Mouse (Mus musculus): ENCODE results near the gene Zfp239.

Zfp239 gene

GRCm38 (mm10) chr6:117879408-117880115 lies 17.7 kb downstream of the Zfp239 start:
- DNase-seq, result peak; percentile 99

DNA sequence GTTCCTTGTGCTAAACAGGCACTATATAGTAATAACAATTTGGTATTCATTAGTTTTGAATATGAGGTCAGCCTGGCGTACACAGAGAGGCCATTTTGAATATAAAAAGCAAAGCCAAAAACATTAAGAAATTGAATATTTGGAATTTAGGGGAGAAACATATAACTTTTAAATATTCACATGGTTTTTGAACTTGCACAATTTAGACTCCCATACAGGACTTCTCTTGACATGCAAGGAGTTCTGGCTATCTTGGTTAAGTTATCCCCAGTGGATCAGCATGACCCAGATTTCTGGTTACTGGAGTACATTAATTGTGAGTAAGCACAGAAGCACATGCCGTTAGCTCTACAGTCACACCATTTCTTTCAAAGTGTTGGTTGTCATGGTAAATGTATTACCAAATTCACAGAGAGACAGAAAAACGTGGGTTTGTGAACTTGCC lies 18.5 kb downstream of the Zfp239 start:
- no peak for DNase-seq

DNA sequence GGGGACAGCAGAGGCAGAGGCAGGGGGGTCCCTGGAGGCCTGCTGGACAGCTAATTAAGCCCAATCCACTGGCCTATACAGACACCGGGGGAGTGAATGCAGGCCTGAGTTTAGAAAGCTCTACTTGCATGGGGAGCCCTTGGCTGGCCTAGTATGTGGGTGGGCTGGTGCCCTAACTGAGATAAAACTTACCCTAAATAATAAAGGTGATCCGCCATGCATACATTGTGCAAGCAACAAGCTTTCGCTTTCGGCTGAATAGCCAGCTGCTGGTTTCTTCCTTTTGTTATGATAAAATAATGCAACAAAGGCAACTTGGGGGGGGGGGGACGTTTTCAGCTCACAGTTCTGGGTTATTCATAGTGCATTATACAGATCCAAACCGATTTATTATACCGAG lies 19.3 kb downstream of the Zfp239 start:
- peak; percentile 41 for DNase-seq

GRCm38 (mm10) chr6:117881997-117882396 lies 20.1 kb downstream of the Zfp239 start:
- DNase-seq, result no peak

GRCm38 (mm10) chr6:117885943-117886342 lies 24.0 kb downstream of the Zfp239 start:
- no peak for DNase-seq

GRCm38 (mm10) chr6:117888032-117888431 lies 26.1 kb downstream of the Zfp239 start:
- no peak for DNase-seq

DNA sequence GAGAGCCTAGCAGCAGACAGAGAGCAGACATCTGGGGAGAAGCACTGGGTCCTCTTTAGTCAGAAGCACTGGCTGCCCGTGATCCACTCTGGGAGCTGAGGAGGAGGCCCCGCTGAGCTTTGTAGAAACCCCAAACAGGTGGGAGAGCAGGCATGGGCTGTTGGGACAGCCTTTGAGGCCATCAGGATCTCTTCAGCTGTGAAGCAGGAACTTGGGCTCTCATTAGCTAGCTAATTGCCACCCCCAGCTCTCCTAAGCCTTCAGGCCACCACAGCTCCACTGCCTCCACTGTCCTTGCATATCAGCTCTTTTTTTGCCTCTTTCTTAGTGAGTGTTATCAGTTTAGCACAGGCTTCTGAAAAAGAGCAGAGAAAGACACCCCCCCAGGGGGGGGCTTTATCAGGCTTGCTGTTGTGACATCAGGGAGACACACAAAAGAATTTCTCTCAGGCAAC lies 26.8 kb downstream of the Zfp239 start:
- no peak for DNase-seq

DNA sequence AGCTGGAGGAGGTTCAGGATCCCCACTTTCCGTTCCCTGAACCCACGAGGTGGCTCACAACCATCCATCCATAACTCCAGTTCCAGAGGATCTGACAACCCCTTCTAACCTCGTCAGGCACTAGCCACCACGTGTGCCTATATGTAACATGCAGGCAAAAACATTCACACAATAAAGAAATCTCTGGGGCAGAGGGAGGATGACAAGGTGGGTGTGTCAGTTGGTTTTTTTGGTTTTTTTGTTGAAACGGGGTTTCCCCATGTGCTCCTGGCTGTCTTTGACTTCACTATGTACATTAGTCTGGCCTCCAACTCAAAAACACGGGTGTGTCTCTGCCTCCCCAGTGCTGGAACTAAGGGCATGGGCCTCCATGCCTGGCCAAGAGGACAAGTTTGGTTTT lies 28.4 kb downstream of the Zfp239 start:
- no peak for DNase-seq

DNA sequence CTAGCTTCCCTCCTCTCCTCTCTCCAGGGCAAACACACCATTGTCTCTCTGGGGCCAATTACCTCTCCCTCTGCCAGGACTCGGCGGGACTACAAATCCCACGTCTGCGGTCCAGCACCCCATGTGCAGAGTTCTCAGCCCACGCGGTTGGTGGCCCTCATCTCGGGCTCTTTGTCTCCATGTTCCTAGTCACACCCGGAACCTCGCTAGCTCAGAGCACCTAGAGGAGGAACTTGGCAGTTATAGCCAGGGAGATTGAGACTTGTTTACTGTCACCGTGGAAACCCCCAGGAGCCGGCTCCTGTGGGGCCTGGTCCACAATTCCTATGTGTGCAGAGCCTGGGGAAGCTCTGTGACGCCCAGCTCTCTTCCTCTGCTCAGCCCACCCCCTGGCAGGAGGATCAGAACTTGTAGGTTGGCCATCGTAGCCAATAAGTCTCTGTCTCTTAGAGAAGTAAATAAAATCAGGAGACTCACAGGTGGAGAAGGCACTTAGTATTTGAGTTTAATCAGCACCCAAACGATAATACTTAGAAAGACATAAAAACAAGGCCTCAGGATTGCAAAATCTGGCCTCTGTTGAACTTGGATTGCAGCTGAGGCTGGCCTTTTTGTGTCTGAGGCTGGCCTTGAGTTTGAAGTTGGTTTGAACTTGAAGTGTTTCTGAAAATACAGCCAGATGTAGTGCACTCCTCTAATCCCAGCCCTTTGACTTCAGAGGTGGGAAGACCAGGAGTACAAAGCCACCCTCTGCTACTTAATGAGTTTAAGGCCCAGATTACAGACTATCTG lies 29.7 kb downstream of the Zfp239 start:
- DNase-seq, result no peak

DNA sequence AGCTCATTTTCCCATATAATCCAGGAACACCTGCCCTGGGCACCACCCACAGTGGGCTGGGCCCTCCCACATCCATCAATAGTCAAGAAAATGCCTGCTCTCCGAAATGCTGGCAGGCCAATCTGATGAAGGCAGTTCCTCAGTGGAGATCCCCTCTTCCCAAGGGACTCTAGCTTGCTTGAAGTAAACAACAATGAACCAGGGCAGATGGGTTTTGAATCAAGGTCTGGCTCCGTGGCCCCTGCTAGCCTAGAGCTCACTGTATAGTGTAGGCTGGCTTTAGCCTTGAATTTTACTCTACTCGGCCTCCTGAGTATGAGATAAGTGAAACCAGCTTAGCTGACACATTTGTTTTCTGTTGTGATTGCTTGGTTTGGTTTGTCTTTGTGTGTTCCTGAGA lies 30.5 kb downstream of the Zfp239 start:
- no peak for DNase-seq

GRCm38 (mm10) chr6:117893435-117893834 lies 31.5 kb downstream of the Zfp239 start:
- no peak for DNase-seq

- DNase-seq, result no peak
Measured at GRCm38 (mm10) chr6:117897800-117898199, 35.9 kb downstream of the Zfp239 start.

GRCm38 (mm10) chr6:117900126-117901080 lies 38.5 kb downstream of the Zfp239 start, which contains the start of gene Hnrnpf:
TSS of gene Hnrnpf (plus strand) at chr6:117900324.
- no peak for DNase-seq

GRCm38 (mm10) chr6:117901510-117902402 lies 39.9 kb downstream of the Zfp239 start:
- DNase-seq, result no peak

DNA sequence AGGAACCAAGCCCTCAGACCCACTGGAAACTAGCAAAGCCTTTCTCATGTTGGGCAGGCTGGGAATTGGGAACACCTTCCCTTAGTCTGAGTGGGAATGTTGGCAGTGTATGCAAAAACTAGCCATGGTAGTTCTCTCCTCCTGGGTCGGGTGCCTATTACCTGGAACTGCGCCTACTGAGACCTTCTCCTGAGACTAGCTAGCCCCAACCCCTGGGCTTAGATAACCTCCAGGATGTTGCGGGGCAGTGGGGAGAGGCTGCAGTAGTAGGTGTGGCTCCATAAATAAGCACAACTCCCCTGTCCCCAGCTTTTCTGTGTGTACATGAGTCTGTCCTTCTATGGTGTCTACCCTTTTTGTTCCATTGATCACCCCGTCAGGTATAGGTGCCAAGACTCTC lies 40.7 kb downstream of the Zfp239 start:
- no peak for DNase-seq

DNA sequence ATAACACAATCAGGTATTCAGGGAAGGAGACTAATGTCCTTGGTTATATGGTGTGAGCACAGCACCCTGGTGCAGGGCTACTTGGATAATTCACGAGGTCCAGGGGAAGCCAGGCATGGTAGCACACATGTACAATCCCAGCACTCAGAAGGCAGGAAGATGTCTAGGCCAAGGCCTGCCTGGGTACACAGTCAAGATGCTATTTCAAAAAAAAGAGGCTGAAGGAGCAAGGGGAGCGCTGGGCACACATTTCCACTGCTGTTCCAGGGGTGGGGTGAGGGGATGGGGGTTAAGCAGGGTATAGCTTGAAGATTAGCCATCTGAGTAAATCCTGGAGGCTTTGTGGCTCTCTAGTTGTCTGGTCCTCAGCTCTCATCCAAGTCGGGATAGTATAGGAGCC lies 41.9 kb downstream of the Zfp239 start:
- DNase-seq, result no peak

DNA sequence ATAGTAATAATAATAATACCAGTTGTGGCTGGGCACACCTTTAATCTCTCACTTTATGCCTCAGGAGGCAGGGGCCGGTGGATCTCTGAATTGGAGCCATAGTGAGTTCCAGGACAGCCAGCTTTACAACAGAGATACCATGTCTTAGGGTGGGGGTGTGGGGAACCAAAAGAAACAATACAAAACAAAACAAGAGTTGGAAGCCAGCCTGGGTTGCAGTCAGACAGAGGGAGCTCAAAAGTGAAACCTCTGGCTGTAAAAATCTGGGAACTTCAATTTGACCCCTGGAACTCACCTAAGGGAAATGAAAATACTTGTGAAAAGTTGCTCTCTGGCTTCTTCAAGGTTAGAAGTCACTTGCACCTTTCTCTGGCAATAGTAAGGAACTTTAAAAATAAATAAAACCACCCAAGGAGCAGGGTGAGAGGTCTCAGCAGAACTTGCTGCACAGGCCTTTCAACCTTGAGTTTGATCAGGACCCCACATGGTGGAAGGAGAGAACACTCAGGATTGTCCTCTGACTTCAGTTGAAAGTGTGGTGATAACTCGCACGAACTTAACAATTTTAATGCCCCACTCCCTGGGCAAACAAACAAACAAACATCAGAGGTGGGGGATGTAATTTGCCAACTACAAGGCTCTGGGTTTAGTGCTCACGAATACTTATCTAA lies 43.5 kb downstream of the Zfp239 start:
- DNase-seq, result peak; percentile 32

- no peak for DNase-seq
Measured at GRCm38 (mm10) chr6:117906015-117906531, 44.2 kb downstream of the Zfp239 start.

GRCm38 (mm10) chr6:117906590-117907271 lies 44.8 kb downstream of the Zfp239 start:
- peak; percentile 98 for DNase-seq

- peak; percentile 71 for DNase-seq
Measured at GRCm38 (mm10) chr6:117907301-117907978, 45.5 kb downstream of the Zfp239 start.
